Mouse (Mus musculus) liver, adult 2 months (tissue): ENCODE data around the gene 4930469K13Rik.

Experiments used
- CTCF ChIP-seq: fragments of 200-500 bp; IDR thresholded peaks from 2 replicates; pipeline ENCODE4 v1.5.1; 2011; ENCODE audit warnings: low read depth, low read length, control low read depth
- POLR2A ChIP-seq: fragments of 200-500 bp; IDR thresholded peaks from 2 replicates; pipeline ENCODE4 v1.6.1; 2011; ENCODE audit warnings: low read length, control low read depth; ENCODE audit not compliant: insufficient read depth; ENCODE audit errors: extremely low read depth

- TF ChIP-seq CTCF (no peak), POLR2A (no peak)
Measured at GRCm38 (mm10) chr11:34029658-34030057, 68.7 kb downstream of the 4930469K13Rik start.
